Mouse (Mus musculus) erythroblast, embryonic 14.5 days (primary cell): ENCODE data around the gene Stx8. TPM values are rescaled to one million over a fixed set of nuclear protein-coding genes. Genes with fewer than 3 reads are reported as not detected.

Experiments used
- H3K27me3 ChIP-seq: 2 replicates; pipeline ENCODE4 v1.6.1; 2012; ENCODE audit warnings: inconsistent platforms; ENCODE audit not compliant: control insufficient read depth
- H3K36me3 ChIP-seq: 2 replicates; pipeline ENCODE4 v1.6.1; 2012; ENCODE audit warnings: mild to moderate bottlenecking, inconsistent platforms; ENCODE audit not compliant: control insufficient read depth
- H3K4me1 ChIP-seq: 2 replicates; pipeline ENCODE4 v1.6.1; 2012; ENCODE audit warnings: inconsistent platforms; ENCODE audit not compliant: control insufficient read depth
- H3K4me3 ChIP-seq: replicated peaks from 2 replicates; pipeline ENCODE3; 2012; ENCODE audit warnings: moderate library complexity, mild to moderate bottlenecking, inconsistent platforms
- H3K9me3 ChIP-seq: 2 replicates; pipeline ENCODE4 v1.6.1; 2012; ENCODE audit warnings: low read length, inconsistent platforms, mixed read lengths; ENCODE audit not compliant: control insufficient read depth
- GATA1 ChIP-seq: IDR thresholded peaks from 2 replicates; pipeline ENCODE4 v1.6.1; 2012; ENCODE audit warnings: low read length, inconsistent platforms, mixed read lengths
- TAL1 ChIP-seq: IDR thresholded peaks from 3 replicates; pipeline ENCODE4 v1.6.1; 2012; ENCODE audit warnings: low read length, inconsistent platforms, mixed read lengths
- polyA plus RNA-seq: library from polyadenylated mRNA; stranded (reverse); fragments of >175 nt; gene quantifications from 2 replicates; pipeline ENCODE4 v1.2.3, GENCODE M21; 2012

The Stx8 gene
- polyA plus RNA-seq, 1 experiment: 0.17 TPM

- Histone ChIP-seq H3K4me1 (no peaks in the 10 kb centered on the region), H3K4me3 (no peak overlapping the region), H3K36me3 (no peaks in the 10 kb centered on the region), H3K9me3 (no peaks in the 10 kb centered on the region), H3K27me3 (no peaks in the 10 kb centered on the region)
- no peak for TF ChIP-seq TAL1
- no peak for TF ChIP-seq GATA1
These were observed 235.9 kb downstream of the Stx8 start for GRCm38 (mm10) chr11:68201811-68202459.

DNA sequence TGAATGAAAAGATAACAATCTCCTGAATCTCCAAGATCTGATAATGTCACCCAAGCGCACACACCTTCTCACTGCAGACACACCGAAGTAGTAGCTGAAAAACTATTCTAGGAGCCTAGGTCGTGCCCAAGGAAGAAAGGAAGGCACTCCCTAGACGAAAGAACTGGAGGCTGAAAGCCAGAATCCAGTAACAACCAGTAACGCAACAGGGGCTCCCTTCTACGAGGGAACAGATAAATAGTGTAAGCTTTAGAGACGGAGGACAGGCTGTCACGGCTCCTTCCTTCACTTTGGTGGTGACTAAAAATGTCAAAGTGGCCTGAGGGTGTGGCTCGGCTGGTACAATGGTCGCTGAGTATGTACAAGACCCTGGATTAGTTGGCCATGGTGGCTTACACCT, 236.6 kb downstream of the Stx8 start:
- TF ChIP-seq TAL1 (no peak), GATA1 (no peak)
- no peaks in the 10 kb centered on the region for H3K36me3 ChIP-seq
- no peaks in the 10 kb centered on the region for H3K27me3 ChIP-seq
- no peaks in the 10 kb centered on the region for H3K9me3 ChIP-seq
- no peak overlapping the region for H3K4me3 ChIP-seq
- H3K4me1 ChIP-seq: no peaks in the 10 kb centered on the region

DNA sequence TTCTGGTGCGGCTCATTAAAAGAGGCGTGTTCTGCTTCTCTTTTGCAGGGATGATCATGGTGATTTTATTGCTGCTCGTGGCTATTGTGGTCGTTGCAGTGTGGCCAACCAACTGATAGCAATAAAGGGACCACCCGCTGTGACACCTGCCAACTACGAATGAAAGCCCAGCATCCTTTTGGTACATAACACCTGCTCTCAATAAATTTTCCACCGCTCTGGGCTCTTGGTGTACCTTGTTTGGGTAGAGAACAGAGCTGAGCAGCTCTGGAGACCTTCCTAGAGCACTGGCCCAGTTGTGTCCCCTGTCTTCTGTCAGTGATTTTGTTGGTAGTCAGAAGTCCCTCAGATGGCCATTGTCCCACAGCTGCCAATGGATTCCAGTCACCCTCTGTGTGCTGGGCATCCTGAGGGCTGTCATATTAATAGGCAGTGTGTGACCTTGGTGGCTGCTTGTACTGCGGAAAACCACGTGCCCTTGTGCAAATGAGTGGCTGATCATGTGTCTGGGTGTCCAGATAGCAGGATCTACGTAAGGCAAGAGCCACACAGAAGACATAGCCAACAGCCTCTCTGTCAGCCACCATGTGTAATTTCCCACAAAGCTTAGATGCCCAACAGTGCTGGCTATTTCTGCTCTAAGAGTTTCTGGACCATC, 237.8 kb downstream of the Stx8 start:
- Histone ChIP-seq H3K4me3 (no peak overlapping the region), H3K36me3 (no peaks in the 10 kb centered on the region), H3K4me1 (no peaks in the 10 kb centered on the region), H3K27me3 (no peaks in the 10 kb centered on the region), H3K9me3 (no peaks in the 10 kb centered on the region)
- TF ChIP-seq TAL1 (no peak), GATA1 (no peak)

DNA sequence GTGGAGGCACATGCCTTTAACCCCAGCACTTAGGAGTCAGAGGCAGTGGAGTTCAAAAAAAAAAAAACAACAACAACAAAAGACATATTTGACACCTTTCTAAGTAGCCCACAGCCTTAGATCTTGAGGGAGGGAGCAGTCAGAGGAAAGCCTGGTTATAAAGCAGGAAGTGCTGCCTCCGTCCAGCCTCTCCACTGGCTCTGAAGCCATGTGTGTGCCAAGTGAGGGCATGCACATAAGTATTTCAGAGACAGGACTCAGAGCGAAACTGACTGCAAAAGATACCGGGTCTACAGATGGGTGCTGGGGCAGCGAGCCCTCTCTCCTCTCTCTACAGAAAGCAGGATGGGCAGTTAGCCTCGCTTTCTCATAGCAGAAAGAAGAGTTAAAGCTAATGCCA, 238.4 kb downstream of the Stx8 start:
- H3K27me3 ChIP-seq: no peaks in the 10 kb centered on the region
- TF ChIP-seq TAL1 (no peak), GATA1 (no peak)

DNA sequence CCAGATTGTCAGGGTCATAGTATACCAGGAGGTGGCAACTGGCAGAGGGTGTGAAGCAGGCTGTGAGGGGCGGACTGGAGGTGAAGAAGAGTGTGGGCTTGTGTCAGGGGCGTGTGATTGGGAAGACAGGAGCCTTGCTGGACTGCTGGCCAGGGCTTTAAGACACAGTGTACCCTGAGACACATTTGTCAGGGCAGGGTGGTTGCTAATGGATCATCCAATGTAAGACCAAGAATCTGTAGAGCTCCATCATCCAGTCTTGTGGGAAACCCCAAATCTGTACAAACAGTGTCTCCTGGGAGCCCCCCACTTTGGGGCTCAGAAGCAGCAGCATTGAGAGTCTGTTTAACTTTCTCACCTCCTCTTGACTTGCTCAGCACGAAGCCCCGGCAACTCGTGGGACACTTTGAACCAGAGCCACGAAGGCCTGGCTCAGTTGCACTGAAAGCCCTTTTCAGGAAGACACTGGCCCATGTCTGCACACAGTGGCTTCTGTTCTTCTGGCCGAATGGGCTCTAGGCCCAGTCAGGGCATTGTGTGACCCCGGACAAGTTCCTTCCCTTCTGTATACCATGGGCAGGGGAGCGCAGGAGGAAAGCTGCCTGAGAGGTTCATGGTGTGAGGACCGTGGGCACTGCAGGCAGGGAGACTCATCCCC, 239.7 kb downstream of the Stx8 start:
- Histone ChIP-seq H3K36me3 (no peaks in the 10 kb centered on the region), H3K4me1 (no peaks in the 10 kb centered on the region), H3K27me3 (no peaks in the 10 kb centered on the region), H3K4me3 (no peak overlapping the region), H3K9me3 (no peaks in the 10 kb centered on the region)
- no peak for TF ChIP-seq GATA1
- no peak for TF ChIP-seq TAL1

More for the DNA sequence above, 238.4 kb downstream of the Stx8 start:
- Histone ChIP-seq H3K9me3 (no peaks in the 10 kb centered on the region), H3K36me3 (no peaks in the 10 kb centered on the region), H3K4me3 (no peak overlapping the region), H3K4me1 (no peaks in the 10 kb centered on the region)

- TF ChIP-seq TAL1: no peak
- no peak for TF ChIP-seq GATA1
- H3K36me3 ChIP-seq: no peaks in the 10 kb centered on the region
- no peaks in the 10 kb centered on the region for H3K9me3 ChIP-seq
- no peaks in the 10 kb centered on the region for H3K4me1 ChIP-seq
- no peak overlapping the region for H3K4me3 ChIP-seq
- H3K27me3 ChIP-seq: no peaks in the 10 kb centered on the region
These were observed 242.0 kb downstream of the Stx8 start for GRCm38 (mm10) chr11:68208023-68208422.

- H3K9me3 ChIP-seq: no peaks in the 10 kb centered on the region
- no peaks in the 10 kb centered on the region for H3K4me1 ChIP-seq
- H3K36me3 ChIP-seq: no peaks in the 10 kb centered on the region
- TF ChIP-seq TAL1 (no peak), GATA1 (no peak)
- H3K27me3 ChIP-seq: no peaks in the 10 kb centered on the region
- no peak overlapping the region for H3K4me3 ChIP-seq
These were observed 242.6 kb downstream of the Stx8 start for GRCm38 (mm10) chr11:68208582-68208981.

GRCm38 (mm10) chr11:68209506-68209905, 243.5 kb downstream of the Stx8 start:
- Histone ChIP-seq H3K4me3 (no peak overlapping the region), H3K36me3 (no peaks in the 10 kb centered on the region), H3K27me3 (no peaks in the 10 kb centered on the region), H3K4me1 (no peaks in the 10 kb centered on the region), H3K9me3 (no peaks in the 10 kb centered on the region)
- TF ChIP-seq GATA1: no peak
- no peak for TF ChIP-seq TAL1

DNA sequence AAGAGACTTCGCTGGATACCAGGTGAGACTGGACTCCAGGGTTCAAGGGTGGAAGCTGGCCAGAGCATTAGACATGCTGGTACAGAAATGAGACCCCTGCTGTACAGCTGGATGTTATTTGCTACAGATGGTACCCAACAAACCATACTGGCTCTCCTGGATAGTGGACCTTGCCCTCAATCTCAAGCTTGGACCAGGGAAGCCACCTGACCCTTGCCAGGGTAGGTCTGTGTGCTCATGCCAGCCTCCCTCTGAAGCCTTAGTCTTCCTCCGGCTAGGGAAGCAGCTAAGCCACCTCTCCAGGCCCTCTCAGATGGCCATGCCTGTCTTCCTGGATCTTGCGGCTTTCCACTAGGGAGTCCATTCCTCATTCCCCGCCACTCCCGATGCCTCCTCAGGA, 244.7 kb downstream of the Stx8 start:
- H3K36me3 ChIP-seq: no peaks in the 10 kb centered on the region
- TF ChIP-seq GATA1 (no peak), TAL1 (no peak)
- H3K4me3 ChIP-seq: no peak overlapping the region
- H3K27me3 ChIP-seq: no peaks in the 10 kb centered on the region
- H3K9me3 ChIP-seq: no peaks in the 10 kb centered on the region
- H3K4me1 ChIP-seq: no peaks in the 10 kb centered on the region
